Mouse (Mus musculus) C2C12 (cell line): ENCODE measurements at regions not wholly inside any gene's neighbourhood (a gene's known extent, or its start where the extent isn't known, plus 50 kb on each side); places are given as distances from the start of the nearest gene placed in this dataset.

Experiments used
- H3K27me3 ChIP-seq: one replicate; pipeline ENCODE4 v1.6.1; 2011; ENCODE audit not compliant: control insufficient read depth, insufficient read depth, insufficient read length
- H3K36me3 ChIP-seq: one replicate; pipeline ENCODE4 v1.6.1; 2011; ENCODE audit not compliant: control insufficient read depth, insufficient read depth
- H3K4me3 ChIP-seq: one replicate; pipeline ENCODE4 v1.5.1; 2011; ENCODE audit warnings: mild to moderate bottlenecking, control low read depth; ENCODE audit not compliant: poor library complexity, insufficient read depth, severe bottlenecking
- H3K79me2 ChIP-seq: one replicate; pipeline ENCODE4 v1.6.1; 2011; ENCODE audit not compliant: control insufficient read depth, insufficient read depth
- H3K79me3 ChIP-seq: one replicate; pipeline ENCODE4 v1.6.1; 2011; ENCODE audit warnings: low read depth, control low read depth
- H3ac ChIP-seq: one replicate; pipeline ENCODE3; 2011; ENCODE audit warnings: low read depth; ENCODE audit not compliant: control insufficient read depth, insufficient read length
- CEBPB ChIP-seq: IDR thresholded peaks from one replicate; pipeline ENCODE4 v1.6.1; 2011; ENCODE audit warnings: low read depth, mild to moderate bottlenecking, control low read depth, moderate library complexity
- CTCF ChIP-seq: IDR thresholded peaks from one replicate; pipeline ENCODE4 v1.5.1; 2011; ENCODE audit not compliant: control insufficient read depth, insufficient read depth, insufficient read length
- FOSL1 ChIP-seq: IDR thresholded peaks from one replicate; pipeline ENCODE4 v1.8.0; 2011; ENCODE audit warnings: mild to moderate bottlenecking, low read length; ENCODE audit not compliant: poor library complexity, insufficient read depth, severe bottlenecking
- MAX ChIP-seq: IDR thresholded peaks from one replicate; pipeline ENCODE4 v1.6.1; 2011; ENCODE audit warnings: mild to moderate bottlenecking, control low read depth
- MYOD1 ChIP-seq: IDR thresholded peaks from one replicate; pipeline ENCODE4 v1.6.1; 2011; ENCODE audit warnings: low read depth; ENCODE audit not compliant: control insufficient read depth, insufficient read length
- MYOG ChIP-seq: IDR thresholded peaks from one replicate; pipeline ENCODE4 v1.6.1; 2011; ENCODE audit not compliant: control insufficient read depth, insufficient read length; ENCODE audit errors: extremely low read depth
- USF1 ChIP-seq: IDR thresholded peaks from one replicate; pipeline ENCODE4 v1.6.1; 2011; ENCODE audit warnings: low read depth, mild to moderate bottlenecking, control low read depth, moderate library complexity

- no peaks in the 10 kb centered on the region for H3K79me3 ChIP-seq
- H3K36me3 ChIP-seq: no peaks in the 10 kb centered on the region
- no peaks in the 10 kb centered on the region for H3K27me3 ChIP-seq
- no peaks in the 10 kb centered on the region for H3K79me2 ChIP-seq
- TF ChIP-seq USF1 (no peak), FOSL1 (no peak), MAX (no peak), CTCF (no peak), MYOD1 (no peak), CEBPB (no peak), MYOG (no peak)
- H3ac ChIP-seq: no peak overlapping the region
- no peak overlapping the region for H3K4me3 ChIP-seq
These were observed 164.1 kb upstream of the Palmd start for GRCm38 (mm10) chr3:117132897-117133296.

DNA sequence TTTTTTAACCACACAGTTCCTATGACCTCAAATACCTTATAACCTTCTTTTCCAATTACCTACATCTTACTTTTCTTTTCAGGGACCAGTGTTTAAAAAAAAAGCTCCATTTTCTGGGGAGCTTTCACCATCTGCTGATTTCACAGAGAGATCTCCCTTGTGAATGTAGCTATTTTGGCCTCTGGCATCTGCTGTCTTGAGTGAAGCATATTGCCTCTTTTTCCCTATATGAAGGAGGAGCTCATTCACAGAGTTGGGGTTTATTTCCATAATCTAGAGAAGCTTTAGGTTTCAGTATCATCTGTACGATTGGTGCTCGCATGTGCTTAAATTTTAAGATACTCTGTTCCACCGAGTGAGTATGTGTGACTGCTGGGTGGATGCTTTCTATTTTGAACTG, 153.4 kb upstream of the Palmd start:
- Histone ChIP-seq H3K79me2 (no peaks in the 10 kb centered on the region), H3K27me3 (no peaks in the 10 kb centered on the region), H3K4me3 (no peak overlapping the region), H3K79me3 (no peaks in the 10 kb centered on the region), H3K36me3 (no peaks in the 10 kb centered on the region), H3ac (no peak overlapping the region)
- no peak for TF ChIP-seq FOSL1
- no peak for TF ChIP-seq MYOG
- TF ChIP-seq MAX: no peak
- no peak for TF ChIP-seq MYOD1
- TF ChIP-seq CTCF: no peak
- no peak for TF ChIP-seq CEBPB
- no peak for TF ChIP-seq USF1

DNA sequence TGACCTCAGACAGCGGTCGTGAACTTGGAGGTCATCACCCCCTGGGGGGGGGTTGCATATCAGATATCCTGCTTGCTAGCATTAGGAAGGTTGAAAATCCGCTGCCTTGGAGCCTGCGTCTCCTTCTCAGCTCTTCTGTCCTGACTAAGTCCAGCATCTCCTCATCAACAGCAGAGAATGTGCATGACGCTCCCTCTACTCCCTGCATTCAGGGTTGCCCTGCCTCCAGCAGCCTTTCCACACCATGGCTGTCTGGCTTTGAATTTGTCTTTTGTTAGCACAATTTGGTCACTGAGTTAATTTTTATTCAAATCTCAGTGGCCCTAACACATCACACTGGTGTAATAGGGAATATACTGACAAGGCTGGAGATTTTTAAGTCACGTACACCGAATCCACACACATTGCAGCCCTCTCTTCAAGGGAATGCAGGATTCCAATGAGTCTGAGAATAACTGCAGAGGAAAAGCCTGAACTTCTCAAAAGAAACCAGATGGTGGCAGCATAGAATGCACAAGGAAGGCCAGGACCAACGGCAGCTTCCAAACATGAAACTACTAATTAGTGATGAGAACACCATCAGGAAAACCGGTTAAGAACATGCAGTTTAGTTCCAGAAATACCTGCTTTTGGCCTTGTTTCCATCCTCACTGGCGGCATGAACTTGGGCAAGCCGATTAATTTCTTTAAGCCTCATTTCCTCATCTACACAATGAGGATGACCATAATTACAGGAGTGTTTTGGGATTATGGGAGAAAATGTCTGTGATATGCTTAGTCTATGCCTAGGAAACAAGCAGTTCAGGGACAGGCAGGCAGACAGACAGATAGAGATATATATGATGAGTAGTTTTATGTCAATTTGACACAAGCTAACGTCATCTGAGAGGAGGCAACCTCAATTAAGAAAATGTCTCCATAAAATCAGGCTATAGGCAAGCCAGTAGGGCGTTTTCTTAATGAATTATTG, 151.6 kb upstream of the Palmd start:
- TF ChIP-seq FOSL1 (no peak), CTCF (peak; percentile 3)
- no peaks in the 10 kb centered on the region for H3K36me3 ChIP-seq
- H3K27me3 ChIP-seq: no peaks in the 10 kb centered on the region
- no peaks in the 10 kb centered on the region for H3K79me3 ChIP-seq
- no peak overlapping the region for H3ac ChIP-seq
- H3K4me3 ChIP-seq: no peak overlapping the region
- no peaks in the 10 kb centered on the region for H3K79me2 ChIP-seq

- Histone ChIP-seq H3ac (no peak overlapping the region), H3K36me3 (no peaks in the 10 kb centered on the region), H3K4me3 (no peak overlapping the region), H3K79me2 (no peaks in the 10 kb centered on the region), H3K79me3 (no peaks in the 10 kb centered on the region), H3K27me3 (no peaks in the 10 kb centered on the region)
- TF ChIP-seq CTCF (no peak), MYOD1 (no peak), USF1 (no peak), MYOG (no peak), MAX (no peak), CEBPB (no peak), FOSL1 (no peak)
These were observed 150.8 kb upstream of the Palmd start for GRCm38 (mm10) chr3:117119576-117119975.

DNA sequence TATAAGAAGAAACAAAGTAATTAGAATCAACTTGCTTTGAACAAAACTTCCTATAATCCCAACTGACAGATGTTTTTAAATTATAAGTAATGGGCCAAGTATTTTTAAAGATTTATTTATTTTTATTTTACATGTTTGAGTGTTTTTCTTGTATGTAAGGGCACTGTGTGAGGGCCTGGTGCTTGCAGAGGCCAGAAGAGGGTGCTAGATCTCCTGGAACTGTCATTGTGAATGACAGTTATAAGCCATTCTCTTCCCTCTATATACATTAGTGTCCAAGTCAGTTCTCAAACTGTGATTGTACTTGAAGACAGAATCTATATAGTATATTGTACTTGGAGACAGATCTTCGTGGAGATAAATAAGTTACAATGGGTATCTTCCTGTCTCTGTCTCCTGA, 149.1 kb upstream of the Palmd start:
- Histone ChIP-seq H3ac (no peak overlapping the region), H3K79me3 (no peaks in the 10 kb centered on the region), H3K27me3 (no peaks in the 10 kb centered on the region), H3K79me2 (no peaks in the 10 kb centered on the region), H3K4me3 (no peak overlapping the region), H3K36me3 (no peaks in the 10 kb centered on the region)
- TF ChIP-seq FOSL1 (no peak), CTCF (no peak)

DNA sequence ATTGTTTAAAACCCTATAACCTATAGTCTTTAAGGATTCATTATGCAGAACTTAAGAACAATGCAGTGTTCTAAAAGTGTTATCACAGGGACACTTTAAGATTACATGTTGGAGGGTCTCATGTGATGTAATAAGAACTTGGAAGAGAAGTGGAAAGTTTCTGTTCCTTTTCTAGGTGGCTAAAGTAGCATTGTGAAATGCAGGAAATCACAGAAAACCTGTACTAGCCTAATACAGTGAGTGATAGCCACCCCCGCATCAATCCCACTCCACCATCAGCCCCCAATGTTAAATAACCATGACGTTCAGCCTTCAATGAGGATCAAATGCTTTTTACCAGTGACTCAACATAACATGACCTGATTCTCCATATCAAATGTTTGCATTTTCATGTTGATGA, 147.4 kb upstream of the Palmd start:
- no peak overlapping the region for H3K4me3 ChIP-seq
- TF ChIP-seq MYOD1 (no peak), USF1 (no peak), FOSL1 (no peak), CEBPB (no peak), MYOG (no peak), MAX (no peak)
- no peaks in the 10 kb centered on the region for H3K36me3 ChIP-seq
- H3K79me3 ChIP-seq: no peaks in the 10 kb centered on the region
- no peak overlapping the region for H3ac ChIP-seq
- no peaks in the 10 kb centered on the region for H3K27me3 ChIP-seq
- H3K79me2 ChIP-seq: no peaks in the 10 kb centered on the region
